Mouse (Mus musculus) CD4-positive helper T cell, adult 2 months (primary cell): Measurements from ENCODE around the gene Ift88.

Source experiments
- DNase-seq: peaks from one replicate; pipeline ENCODE4 v3.0.0-alpha.2; 2012; ENCODE audit warnings: low read depth, missing footprints, low spot score

Ift88 gene

DNA sequence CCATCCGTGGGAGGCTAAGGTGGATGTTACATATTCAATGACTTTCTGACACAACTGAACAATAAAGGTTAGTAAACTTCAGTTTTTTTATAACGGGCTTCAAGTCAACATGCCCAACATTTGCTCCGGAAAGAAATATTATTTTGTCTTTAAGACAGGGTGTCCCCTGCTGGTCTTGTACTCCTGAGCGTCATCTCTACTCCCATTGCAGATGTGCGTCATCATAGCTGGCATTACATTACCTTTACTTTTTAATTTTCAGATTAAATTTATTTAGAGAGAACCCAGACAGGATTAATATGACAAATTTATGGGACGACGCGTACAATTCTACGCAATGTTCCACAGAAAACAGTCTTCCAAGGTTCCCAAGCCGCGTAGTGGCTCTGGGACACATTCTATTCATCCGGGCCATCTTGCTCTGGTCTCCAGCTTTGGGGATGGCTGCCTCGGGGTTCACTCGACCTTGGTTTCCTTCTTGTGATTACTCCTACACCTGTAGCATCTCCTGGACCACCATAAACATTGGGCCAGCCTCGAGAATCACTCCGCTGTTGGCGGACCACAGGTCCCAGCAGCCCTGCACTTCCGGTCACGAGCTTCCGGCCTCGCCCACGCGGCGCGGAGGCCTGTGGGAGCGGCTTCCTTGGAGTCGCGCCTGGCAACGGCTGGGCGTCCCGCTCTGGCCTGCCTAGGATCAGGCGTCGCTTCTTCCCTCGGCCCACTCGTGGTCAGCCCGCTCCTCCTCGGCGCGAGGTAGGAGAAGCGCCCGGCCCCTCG lies at the start of gene Ift88:
Gene Ift88, plus strand, starts transcription at position 631 of the 780 bp plus-strand sequence.
- DNase-seq, result peak; percentile 86

DNA sequence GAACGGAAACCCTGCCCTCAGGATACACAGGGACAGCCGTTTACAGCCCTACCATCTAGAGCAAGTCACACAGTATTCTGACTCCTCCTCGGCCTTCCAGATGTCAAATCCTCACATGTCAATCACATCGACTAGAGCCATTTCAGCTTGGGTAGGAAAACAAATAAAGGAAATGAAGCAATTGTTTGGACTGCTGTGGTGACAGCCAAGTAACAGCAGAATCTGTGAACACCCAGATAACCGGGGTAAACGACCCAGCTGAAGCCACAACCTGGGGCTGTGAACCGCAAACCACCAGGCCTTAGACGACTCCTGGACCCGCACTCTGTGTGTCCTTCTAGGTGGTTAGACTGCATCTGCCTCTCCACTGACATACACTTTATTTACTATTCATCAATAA lies 48.7 kb upstream of the Ift88 start:
- DNase-seq, result no peak

DNA sequence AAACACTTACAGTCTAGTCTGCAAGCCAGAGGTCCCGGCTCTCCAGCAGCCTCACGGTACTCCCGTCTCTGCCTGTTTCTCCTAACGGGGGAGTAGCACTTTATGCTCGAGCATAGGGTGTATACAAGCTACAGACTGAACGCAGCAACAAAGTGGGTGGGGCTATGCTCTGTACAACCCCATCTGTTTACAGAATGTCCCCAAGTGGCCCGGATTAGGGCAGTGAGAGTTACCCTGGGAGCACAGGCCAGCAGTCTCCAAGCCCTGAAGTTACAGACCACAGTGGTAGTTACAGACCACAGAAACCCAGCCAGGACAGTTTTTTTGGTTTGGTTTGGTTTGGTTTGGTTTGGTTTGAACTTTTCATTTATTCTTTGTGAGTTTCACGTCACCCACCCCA lies 47.8 kb upstream of the Ift88 start:
- DNase-seq, result no peak

DNA sequence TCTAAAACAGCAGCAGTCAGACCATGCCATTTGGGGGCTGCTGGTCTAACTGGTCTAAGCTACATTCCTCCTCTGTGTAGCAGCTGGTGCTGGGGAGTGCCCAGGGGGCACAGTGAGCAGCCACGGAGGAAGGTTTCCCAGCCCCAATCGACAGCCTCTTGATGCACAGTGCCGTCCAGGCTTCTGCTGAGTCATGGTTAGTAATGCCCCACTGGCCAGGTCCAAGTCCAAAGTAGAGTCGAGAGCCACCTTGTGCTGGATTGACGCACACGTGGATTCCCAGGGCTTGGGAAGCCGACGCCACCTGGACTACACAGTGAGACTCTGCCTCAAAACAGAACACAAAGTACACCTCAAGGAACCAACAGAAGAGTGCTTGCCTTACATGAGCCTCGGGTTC lies 46.9 kb upstream of the Ift88 start:
- no peak for DNase-seq

DNA sequence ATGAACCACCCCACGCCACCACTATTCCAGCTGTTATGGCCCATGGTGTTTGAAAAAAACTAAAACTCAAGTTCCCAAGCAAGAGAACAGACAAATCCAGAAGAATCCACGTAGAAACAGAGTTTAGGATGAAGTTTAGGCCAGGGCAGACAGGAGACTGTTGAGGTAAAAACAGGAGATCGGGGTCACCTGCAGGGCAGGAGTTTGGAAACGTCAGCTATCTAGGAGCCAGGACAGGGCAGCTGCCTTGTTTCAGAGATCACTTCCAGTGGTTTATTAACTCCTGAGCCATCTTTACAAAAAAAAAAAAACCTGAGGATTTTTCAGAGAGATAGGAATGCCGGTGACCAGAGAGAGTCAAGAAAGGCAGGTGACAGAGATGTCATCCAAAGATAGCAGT lies 46.3 kb upstream of the Ift88 start:
- no peak for DNase-seq

DNA sequence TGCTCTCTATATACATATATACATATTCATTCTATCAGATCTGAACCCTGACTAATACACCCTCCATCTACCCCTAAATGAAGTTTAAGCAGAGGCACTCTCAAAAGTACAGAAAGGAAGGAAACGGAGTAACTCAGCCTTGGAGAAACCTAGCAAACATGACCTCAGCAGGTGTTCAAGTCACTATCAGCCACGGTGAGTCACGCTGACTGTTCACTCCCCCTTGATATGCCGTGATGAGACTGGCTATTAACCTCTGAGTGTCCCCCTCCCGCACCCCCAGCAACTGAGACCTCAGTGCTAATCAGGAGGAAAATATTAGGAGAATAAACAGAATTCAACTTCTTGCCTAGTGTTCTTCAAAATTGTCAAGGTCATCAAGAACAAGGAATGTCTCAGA lies 38.2 kb upstream of the Ift88 start:
- DNase-seq, result no peak

DNA sequence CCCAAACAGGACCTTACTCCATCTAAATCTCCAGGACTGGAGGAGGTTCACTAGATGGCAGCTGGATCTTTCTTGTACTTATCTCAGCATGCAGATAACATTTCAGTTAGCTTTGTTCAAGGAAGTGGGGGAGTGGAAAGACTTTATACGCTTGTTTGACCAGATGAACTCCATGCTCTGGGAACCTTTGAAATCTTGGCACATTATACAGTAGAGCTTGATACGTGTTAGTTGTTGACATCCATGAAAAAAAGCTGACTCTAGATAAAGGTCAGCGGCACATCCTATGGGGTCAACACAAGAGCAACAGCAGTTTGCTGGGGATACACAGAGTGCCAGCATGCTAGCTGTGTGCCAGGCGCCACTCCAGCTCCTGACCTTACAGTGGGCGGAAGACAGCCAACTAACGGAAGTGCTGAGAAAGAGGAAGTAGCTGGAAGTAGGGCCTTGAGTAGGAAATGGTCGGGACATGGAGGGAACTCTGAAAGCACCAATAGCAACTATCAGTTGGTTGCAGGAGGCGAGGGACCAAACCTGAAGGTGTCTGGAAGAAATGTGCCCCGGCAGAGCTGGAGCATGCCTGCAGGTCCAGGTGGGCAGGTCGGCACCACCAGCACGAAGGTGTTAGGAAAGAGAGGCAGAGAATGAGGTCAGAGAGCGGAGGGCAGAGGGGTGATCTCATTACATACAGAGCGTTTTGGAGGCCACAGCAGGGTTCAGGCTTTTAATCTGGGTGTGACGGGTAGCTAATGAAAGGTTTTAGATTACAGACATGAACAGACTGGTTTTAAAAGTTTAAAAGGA lies 36.9 kb upstream of the Ift88 start:
- DNase-seq, result no peak

DNA sequence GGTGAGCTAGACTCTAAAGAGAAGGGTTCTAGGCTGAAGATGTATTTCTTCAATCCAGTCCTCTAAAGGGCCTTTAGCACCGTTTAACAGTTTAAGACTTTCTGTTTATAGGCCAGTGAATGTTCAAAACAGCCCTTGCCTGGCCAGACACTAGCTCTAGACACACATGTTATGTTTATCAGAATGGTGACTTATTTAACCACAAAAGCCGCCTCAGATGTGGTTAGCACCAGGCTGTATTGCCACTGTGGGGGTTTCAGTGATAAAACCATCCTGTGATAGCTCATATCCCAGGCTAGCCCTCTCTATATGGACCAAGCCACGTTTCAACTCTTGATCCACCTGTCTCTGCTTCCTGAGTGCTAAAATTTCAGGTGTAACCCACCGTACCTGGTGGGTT lies 32.2 kb upstream of the Ift88 start:
- no peak for DNase-seq

DNA sequence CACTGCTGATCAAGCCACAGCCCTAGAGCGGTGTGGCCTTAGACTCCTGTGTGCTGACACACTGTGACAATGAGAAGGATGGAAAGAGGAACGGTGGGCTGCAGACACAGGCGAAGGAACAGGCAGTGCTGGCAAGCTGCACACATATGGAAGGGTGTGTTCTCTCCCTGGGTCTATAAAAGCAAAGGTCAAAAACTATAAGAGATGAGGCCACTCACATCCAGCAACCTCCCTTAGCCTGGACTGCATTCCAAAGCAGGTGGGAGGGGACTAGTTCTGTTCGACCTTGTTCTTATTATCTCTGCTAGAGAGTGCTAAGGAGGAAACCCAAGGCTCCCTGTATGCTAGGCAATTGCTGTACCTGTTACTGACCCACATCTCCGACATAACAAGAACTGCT lies 31.6 kb upstream of the Ift88 start:
- no peak for DNase-seq

DNA sequence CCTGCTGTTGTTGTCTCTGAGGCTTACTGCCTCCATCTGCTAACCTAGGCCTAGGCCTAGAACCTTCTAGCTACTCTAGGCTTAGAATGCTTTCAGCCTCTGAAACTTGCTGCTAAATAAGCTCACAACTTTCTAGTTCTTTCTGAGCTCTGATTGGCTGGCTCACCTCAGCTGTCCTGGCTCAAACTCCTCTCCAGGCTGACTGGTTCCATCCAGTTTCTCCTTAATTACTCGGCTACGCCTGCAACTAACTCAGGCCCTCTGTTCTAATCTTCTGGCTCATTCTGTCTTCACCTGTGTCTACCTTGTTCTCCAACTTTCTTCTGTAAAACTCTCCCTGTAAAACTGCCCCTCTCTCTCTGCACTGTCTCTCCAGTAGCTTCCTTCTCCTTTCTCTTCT lies 28.4 kb upstream of the Ift88 start:
- no peak for DNase-seq

DNA sequence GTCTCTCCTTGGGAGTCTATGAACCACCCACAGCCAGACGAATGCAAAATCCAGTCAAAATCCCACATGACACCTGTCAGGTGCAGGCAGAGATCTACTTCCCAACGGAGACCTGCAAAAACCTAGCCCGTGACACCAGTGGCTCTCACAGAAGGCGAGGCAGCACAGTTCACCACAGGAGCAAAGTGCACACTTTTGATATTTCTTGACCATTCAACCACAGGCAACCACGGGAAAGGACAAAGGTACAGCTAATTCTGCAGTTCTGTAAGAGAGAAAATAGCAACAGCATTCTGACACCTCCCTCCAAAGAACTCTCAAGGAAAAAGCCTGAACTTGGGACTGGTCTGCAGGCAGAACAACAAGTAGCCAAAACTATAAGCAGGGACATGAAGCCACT lies 26.6 kb upstream of the Ift88 start:
- DNase-seq, result no peak

DNA sequence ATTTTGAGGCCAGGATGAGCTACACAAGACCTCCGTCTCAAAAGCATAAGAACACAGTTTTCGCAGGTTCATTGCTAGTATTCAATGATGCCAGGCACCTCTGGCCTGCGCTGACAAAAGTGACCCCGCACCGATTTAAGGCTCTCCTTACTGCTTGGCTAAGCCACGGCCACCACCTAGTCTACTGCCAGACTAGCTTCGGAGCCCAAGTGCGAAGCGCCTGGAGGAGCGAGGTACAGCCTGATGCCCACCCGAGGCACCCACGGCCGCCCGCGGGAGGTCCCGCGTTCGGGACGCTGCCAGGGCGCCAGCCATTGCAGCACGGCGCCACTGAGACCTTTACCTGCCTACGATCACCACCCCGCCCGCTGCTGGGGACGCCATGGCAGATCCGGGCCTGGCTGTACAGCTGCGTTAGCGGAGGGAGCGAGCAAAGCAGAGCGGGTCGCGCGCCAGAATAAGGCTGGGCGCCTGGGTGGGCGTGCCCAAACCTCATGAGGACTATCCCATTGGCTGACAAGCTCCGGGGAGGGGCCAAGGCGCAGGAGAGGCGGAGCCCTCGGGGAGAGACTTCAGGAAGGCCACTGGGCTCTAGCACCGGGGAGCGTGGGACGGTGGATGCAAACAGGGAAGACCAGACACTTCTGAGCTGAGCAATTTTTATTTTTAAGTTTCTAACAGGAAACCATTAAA lies 25.7 kb upstream of the Ift88 start, which contains the start of gene Cryl1:
Gene Cryl1, minus strand, starts transcription at position 465 of the 693 bp plus-strand sequence.
- peak; percentile 96 for DNase-seq

DNA sequence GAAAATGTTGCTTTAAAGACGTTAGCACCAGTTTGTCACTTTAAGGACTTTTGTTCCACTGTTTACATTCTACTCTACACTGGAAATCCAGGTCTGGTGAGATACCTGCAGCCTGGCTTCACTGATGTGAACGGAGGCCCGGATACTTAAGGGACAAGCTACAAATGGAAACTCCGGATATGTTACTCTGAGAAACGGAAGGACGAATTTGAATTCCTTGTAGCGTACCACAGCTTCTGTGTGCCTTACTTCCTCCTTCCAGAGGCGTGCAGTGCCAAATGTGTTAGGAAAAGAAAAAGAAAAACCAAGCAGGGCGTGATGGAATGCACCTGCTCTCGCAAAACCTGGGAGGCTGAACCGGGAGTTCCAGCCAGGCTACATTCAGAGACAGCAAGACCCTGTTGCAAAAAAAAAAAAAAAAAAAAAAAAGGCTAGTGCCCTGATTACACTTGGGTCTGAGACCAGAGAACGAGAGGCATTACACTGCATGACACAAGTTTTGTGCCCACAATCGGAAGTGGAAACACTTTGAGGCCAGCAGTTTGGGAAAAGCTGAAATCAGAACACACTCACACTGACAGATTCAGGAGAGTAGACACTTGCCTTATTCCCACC lies 24.9 kb upstream of the Ift88 start:
- no peak for DNase-seq

DNA sequence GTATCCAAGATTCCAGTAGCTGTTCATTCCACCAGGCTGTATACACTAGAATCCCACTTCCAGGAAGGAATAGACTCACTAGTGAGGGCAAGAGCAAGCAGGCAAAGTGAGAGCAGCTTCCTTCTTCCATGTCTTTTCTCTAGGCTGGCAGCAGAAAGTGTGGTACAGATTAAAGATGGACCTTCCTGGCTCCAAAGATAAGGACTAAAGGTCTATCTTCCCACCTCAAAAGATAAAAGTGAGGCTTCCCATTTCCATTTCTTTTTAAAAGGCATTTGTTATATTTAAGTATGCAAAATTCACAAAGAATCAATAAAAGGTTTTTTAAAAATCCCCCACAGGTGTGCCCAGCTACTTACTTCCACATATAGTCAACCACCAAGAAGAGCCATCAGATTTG lies 21.0 kb upstream of the Ift88 start:
- DNase-seq, result no peak

DNA sequence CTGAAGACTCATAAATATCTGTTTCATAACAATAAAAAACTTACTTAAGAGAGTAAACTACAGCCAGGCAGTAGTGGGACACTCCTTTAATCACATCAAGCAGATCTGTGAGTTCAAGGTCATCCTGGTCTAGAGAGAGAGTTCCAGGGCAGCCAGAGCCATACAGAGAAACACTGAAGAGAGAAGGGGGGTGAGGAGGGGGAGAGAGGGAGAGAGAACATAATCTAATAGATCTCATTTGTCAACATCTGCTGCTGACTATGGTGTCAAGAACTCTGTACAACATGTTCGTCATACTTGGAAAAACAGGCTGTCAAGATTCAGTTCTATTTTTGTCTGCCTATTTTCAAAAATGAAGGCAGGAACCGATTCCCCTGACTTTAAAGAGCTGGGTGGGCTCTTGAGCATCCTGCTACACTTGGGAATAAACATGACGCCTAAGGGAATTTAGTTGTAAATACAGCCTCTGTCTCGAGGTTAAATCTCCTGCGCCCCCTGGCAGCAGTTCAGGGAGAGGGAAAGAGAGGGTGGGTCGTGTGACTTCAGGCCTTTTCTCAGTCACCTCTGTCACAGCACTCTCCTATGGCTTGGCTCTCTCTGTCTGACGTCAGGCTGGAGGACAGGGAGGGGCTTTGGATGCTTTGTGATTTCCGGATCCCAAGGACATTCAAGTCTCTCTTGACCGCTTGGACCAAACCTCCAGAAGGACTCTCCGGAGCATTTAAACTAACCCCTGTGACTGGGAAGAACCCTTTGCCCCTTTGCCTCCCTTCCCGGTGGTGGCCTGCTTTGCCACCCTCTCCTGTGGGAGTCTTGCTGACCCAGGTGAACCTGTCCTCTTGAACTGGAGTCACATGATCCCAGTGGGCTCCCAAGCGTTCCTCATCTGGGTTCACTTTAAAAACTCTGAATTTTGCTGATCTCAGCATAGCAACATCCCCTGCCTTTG lies 16.5 kb upstream of the Ift88 start:
- peak; percentile 40 for DNase-seq

DNA sequence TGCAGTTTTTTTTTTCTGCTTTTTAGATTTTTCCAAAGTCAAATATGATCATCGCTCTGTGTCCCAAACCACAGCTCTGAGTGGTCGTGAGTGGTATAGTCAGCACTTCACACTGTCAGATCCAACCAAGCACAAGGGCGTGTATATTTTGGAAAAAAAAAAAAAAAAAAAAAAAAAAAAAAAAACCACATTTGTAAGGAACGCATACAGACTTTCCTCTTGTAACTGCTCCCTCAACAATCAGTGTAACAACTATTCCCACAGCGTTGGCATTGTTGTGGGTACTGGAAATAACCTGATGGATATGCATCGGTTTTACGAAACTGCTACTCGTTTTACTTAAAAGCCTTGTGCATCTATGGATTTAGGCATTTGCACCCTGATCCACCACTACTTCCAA lies 15.8 kb upstream of the Ift88 start:
- no peak for DNase-seq

DNA sequence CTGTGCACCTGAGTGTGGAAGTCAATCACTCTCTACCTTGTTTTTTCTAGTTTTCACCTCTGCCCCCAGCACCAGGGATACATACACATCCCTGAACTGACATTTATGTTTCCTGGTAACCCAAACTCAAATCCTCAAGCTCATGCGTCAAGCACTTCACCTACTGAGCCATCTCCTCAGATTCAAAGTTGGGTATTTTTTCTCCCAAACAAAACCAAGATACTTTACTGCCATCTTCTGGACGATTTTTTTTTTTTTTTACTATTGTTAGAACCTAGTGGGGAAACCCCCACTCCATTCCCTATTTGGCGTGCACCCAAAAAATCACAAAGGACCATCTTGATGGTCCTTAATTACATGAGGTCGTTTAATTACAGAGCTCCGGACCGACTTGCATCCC lies 14.8 kb upstream of the Ift88 start:
- DNase-seq, result peak; percentile 21

DNA sequence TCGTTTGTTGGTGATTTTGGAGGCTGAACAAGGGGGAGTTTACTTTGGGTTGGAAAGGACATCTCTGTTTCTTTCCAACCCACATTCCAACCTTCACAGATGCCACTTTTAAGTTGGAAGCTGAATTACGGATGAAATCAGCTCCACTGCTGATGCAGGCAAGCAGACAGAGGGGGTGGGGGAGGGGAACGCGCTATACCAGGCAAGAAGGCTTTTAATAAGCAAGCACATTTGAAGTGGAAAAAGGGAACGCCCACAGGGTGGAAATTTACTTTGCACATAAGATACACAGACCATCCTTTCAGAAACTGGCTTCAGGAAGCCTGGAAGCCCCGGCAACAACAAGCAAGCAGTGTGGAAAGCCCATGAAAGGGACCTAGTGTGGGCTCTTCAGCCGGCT lies 11.7 kb upstream of the Ift88 start:
- DNase-seq, result no peak

DNA sequence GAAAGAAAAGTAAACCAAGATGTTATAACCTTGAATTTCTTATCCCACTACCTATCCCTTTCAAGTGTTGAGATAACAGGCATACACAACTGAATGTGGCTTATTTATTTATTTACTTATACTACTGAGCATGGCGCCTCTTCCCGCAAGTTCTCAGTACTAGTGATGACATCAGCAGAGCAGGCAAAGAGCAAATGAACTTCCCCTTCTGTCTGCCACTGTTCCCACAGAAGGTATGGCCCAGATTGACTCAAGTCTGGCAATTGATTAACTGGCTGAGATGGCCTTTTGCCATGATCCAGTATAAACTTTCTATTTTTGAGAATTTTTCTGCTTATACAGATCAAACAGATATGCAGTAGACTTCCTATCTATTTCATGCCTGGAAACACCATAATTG lies 6.7 kb upstream of the Ift88 start:
- no peak for DNase-seq

DNA sequence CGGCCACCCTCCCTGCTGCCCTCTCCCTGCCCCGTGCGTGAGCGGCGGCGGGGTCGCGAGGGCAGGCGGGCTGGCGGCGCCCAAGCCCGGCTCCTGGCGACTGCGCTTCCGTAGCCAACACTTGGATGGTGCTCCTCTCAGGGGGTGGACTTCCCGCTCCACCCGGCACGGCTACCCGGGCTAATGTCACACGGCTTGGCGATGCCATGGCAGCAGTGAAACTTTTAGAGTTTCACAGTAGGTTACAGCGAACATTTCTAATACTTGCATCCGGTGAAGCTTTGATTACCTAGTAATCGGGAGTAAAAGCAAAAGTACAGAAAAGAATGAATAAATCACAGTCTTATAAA lies 325 bp downstream of the Ift88 start:
- DNase-seq, result no peak

DNA sequence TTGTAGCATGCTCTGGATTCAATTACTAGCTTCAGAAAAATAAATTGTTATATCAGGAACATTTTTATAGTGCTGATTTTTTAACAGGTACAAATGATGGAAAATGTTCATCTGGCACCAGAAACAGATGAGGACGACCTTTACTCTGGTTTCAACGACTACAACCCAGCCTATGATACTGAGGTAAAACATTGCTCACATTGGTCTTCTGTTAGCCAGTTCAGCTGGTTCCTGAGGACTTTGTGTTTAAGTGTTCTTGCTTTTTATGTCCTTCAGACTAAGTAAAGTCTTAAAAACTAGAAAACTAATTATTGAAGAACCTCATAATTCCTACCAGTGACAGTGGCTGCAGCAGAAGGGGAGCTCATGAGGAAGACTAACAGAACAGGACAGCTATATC lies 6.6 kb downstream of the Ift88 start:
- DNase-seq, result no peak
